Comparison of ENCODE assay signal across 8 mouse cellular contexts in genomic region chr5:36484171-36484990, GRCm38 (mm10). TPM values are rescaled to one million over a fixed set of nuclear protein-coding genes. Genes with fewer than 3 reads are reported as not detected.
DNase-seq lines count a peak whose midpoint lies in the region; ATAC-seq and TF ChIP-seq lines count a peak whose summit lies in the region.

Gene Tada2b (minus strand): TSS chr5:36484285.
Gene Ccdc96 (plus strand): TSS chr5:36484588.

- 1% methylated on average over 44 of the region's 97 CpGs for WGBS in embryonic facial prominence, embryonic 14.5 days
- WGBS in heart, adult 2 months: 4% methylated on average over 97 of the region's 97 CpGs
- WGBS in limb, embryonic 13.5 days: under 1% methylated on average over 87 of the region's 97 CpGs
- under 1% methylated on average over 62 of the region's 97 CpGs for WGBS in midbrain, embryonic 16.5 days

- H3K27me3 ChIP-seq in embryonic facial prominence, embryonic 14.5 days (replicated peaks; ENCODE audit: control insufficient read depth, insufficient read depth, low read length): peaks cover 19% of the 10 kb centered on the region
- H3K27me3 ChIP-seq in heart, adult 2 months (ENCODE audit: control insufficient read depth, insufficient read depth, low read length): no peaks in the 10 kb centered on the region
- peaks cover 25% of the 10 kb centered on the region for H3K27me3 ChIP-seq in limb, embryonic 13.5 days
- H3K27me3 ChIP-seq in midbrain, embryonic 16.5 days (ENCODE audit: control insufficient read depth, insufficient read depth, low read depth, low read length): no peaks in the 10 kb centered on the region

- peak within 1 kb of the TSS; percentile 68 for H3K27ac ChIP-seq in embryonic facial prominence, embryonic 14.5 days (replicated peaks; ENCODE audit: low read depth, low read length)
- H3K27ac ChIP-seq in heart, adult 2 months: peak within 1 kb of the TSS; percentile 86
- peak within 1 kb of the TSS; percentile 39; the same call in 1 of the 2 replicates for H3K27ac ChIP-seq in limb, embryonic 13.5 days
- H3K27ac ChIP-seq in midbrain, embryonic 16.5 days (ENCODE audit: low read length): peak within 1 kb of the TSS; percentile 83

- DNase-seq in 3T3-L1 (ENCODE audit: low read depth, low spot score): peak; percentile 98
- DNase-seq in adrenal gland, postnatal 4 days (ENCODE audit: low spot score in 2 of 2): peak; percentile 90 to 94
- peak; percentile 99 for DNase-seq in embryonic facial prominence, embryonic 14.5 days (ENCODE audit: low spot score)
- peak; percentile 98 to 100 for DNase-seq in heart, adult 2 months
- peak; percentile 98 to 99 for DNase-seq in kidney, adult 8-10 months
- peak; percentile 91 to 97 for DNase-seq in spleen, postnatal 10 days (ENCODE audit: low spot score in 2 of 2)

- H3K4me1 ChIP-seq in embryonic facial prominence, embryonic 14.5 days (ENCODE audit: control insufficient read depth, insufficient read depth, low read length): peaks cover 16% of the 10 kb centered on the region
- peaks cover 22% of the 10 kb centered on the region for H3K4me1 ChIP-seq in heart, adult 2 months (ENCODE audit: control insufficient read depth, insufficient read depth, low read length)
- H3K4me1 ChIP-seq in limb, embryonic 13.5 days: peaks cover 27% of the 10 kb centered on the region
- peaks cover 29% of the 10 kb centered on the region for H3K4me1 ChIP-seq in midbrain, embryonic 16.5 days (ENCODE audit: control insufficient read depth, insufficient read depth, low read length)

- peak within 1 kb of the TSS; percentile 87 for H3K9ac ChIP-seq in embryonic facial prominence, embryonic 14.5 days (ENCODE audit: low read depth, low read length)
- H3K9ac ChIP-seq in heart, adult 2 months (ENCODE audit: low read depth, low read length): peak within 1 kb of the TSS; percentile 98
- peak within 1 kb of the TSS; percentile 92 for H3K9ac ChIP-seq in limb, embryonic 13.5 days
- peak within 1 kb of the TSS; percentile 92 for H3K9ac ChIP-seq in midbrain, embryonic 16.5 days (ENCODE audit: low read depth, low read length)

- peak; percentile 71 for TF ChIP-seq CTCF in heart, adult 2 months (IDR thresholded peaks at IDR 0.05)

- TF ChIP-seq POLR2A in heart, adult 2 months (IDR thresholded peaks at IDR 0.05; ENCODE audit: insufficient read depth, low read depth, low read length): no peak

- H3K4me3 ChIP-seq in embryonic facial prominence, embryonic 14.5 days (ENCODE audit: low read depth, low read length): peak within 1 kb of the TSS; percentile 88
- peak within 1 kb of the TSS; percentile 75 for H3K4me3 ChIP-seq in heart, adult 2 months
- H3K4me3 ChIP-seq in limb, embryonic 13.5 days: peak within 1 kb of the TSS; percentile 90
- peak within 1 kb of the TSS; percentile 92 for H3K4me3 ChIP-seq in midbrain, embryonic 16.5 days (ENCODE audit: low read depth, low read length)

- peak within 1 kb of the TSS; percentile 96 for H3K4me2 ChIP-seq in embryonic facial prominence, embryonic 14.5 days (ENCODE audit: low read depth, low read length)
- peak within 1 kb of the TSS; percentile 92 for H3K4me2 ChIP-seq in limb, embryonic 13.5 days (replicated peaks)
- H3K4me2 ChIP-seq in midbrain, embryonic 16.5 days (ENCODE audit: low read length): peak within 1 kb of the TSS; percentile 94

- H3K36me3 ChIP-seq in embryonic facial prominence, embryonic 14.5 days (ENCODE audit: control insufficient read depth, insufficient read depth, low read length): no peaks in the 10 kb centered on the region; the same call in 1 of the 2 replicates
- H3K36me3 ChIP-seq in heart, adult 2 months (ENCODE audit: control insufficient read depth, insufficient read depth, low read length): peaks cover 10% of the 10 kb centered on the region
- H3K36me3 ChIP-seq in limb, embryonic 13.5 days: peaks cover 5% of the 10 kb centered on the region
- no peaks in the 10 kb centered on the region for H3K36me3 ChIP-seq in midbrain, embryonic 16.5 days (ENCODE audit: control insufficient read depth, insufficient read depth, low read length)

- TF ChIP-seq EP300 in heart, adult 2 months (IDR thresholded peaks at IDR 0.05; ENCODE audit: insufficient read depth, low read depth, low read length): 0 out of 2 replicates have a peak, but pooled peaks have one; percentile 25

- H3K79me2 ChIP-seq in heart, adult 2 months (replicated peaks; ENCODE audit: control insufficient read depth, insufficient read depth, low read length): peaks cover 8% of the 10 kb centered on the region

- H3K9me3 ChIP-seq in embryonic facial prominence, embryonic 14.5 days (ENCODE audit: control insufficient read depth, low read length): no peaks in the 10 kb centered on the region
- H3K9me3 ChIP-seq in limb, embryonic 13.5 days: no peaks in the 10 kb centered on the region
- no peaks in the 10 kb centered on the region for H3K9me3 ChIP-seq in midbrain, embryonic 16.5 days (replicated peaks; ENCODE audit: control insufficient read depth, low read length, poor library complexity, severe bottlenecking)

- peak; percentile 97 for ATAC-seq in embryonic facial prominence, embryonic 14.5 days (ENCODE audit: low read depth)
- peak; percentile 99 for ATAC-seq in limb, embryonic 13.5 days (ENCODE audit: low FRiP score, low read depth)
- ATAC-seq in midbrain, embryonic 16.5 days: peak; percentile 98

- intact Hi-C loops in heart, adult 2 months (cut with DNase I): loop anchor here (2.0 kb wide), 1 partner anchor 98 kb away; no protein-coding TSS in a partner anchor

RNA-seq across cellular contexts. Expression of gene Tada2b, which starts in this region (rescaled TPM):
- total RNA-seq in adrenal gland, postnatal 4 days (2021): 10 to 100 TPM; 30.1 to 32.2 TPM
- 4.0 and 4.2 TPM in 2 replicates for polyA plus RNA-seq in embryonic facial prominence, embryonic 14.5 days (2014; fragmentation: Nextera tagmentation; extraction: Ambion mirVana)
- 10 to 100 TPM; 13.5 to 16.9 TPM for total RNA-seq in heart, adult 2 months (2021)
- 8.5 and 11.5 TPM in 2 replicates for polyA plus RNA-seq in heart, adult 2 months (2012; rRNA removed)
- 2.2 TPM in 2 replicates for polyA plus RNA-seq in limb, embryonic 13.5 days (2015; fragmentation: Nextera tagmentation; extraction: Ambion mirVana)
- 2.9 and 3.2 TPM in 2 replicates for polyA plus RNA-seq in midbrain, embryonic 16.5 days (2015; fragmentation: Nextera tagmentation; extraction: Ambion mirVana)

RNA-seq across cellular contexts. Expression of gene Ccdc96, which starts in this region (rescaled TPM):
- total RNA-seq in adrenal gland, postnatal 4 days (2021): under 1 TPM; 0.20 to 0.42 TPM
- 0.88 and 1.7 TPM in 2 replicates for polyA plus RNA-seq in embryonic facial prominence, embryonic 14.5 days (2014; fragmentation: Nextera tagmentation; extraction: Ambion mirVana)
- under 1 TPM; 0.21 to 0.39 TPM for total RNA-seq in heart, adult 2 months (2021)
- polyA plus RNA-seq in heart, adult 2 months (2012; rRNA removed): 0.09 and 0.14 TPM in 2 replicates
- 0.15 and 0.24 TPM in 2 replicates for polyA plus RNA-seq in limb, embryonic 13.5 days (2015; fragmentation: Nextera tagmentation; extraction: Ambion mirVana)
- 3.8 and 4.3 TPM in 2 replicates for polyA plus RNA-seq in midbrain, embryonic 16.5 days (2015; fragmentation: Nextera tagmentation; extraction: Ambion mirVana)

Comparison
In these comparisons a context has a peak if more than half of its experiments do, and no peak if none do; other contexts are left out.
1. Peak in every context shown above with its lines: DNase-seq, ATAC-seq, H3K4me3 ChIP-seq and H3K27ac ChIP-seq.